16 mouse cellular contexts compared by ENCODE assay signal in genomic region chr6:89572921-89573636, GRCm38 (mm10).
"Had no signal": no experiment of that assay in that cellular context is flagged by ENCODE, and none has a peak within 500 bp of the region (broad histone marks: within the 10 kb centered on the region; RNA-seq: fewer than 3 reads in every experiment).

No protein-coding gene starts in this region.

- H3K36me3 ChIP-seq: liver, embryonic 13.5 days; lung, embryonic 15.5 days; stomach, embryonic 15.5 days had no signal

- H3K9ac ChIP-seq: limb, embryonic 12.5 days; liver, embryonic 13.5 days; liver, postnatal 0 days; lung, embryonic 15.5 days; neural tube, embryonic 12.5 days; stomach, embryonic 15.5 days had no signal

- H3K27ac ChIP-seq: limb, embryonic 12.5 days; liver, embryonic 13.5 days; lung, embryonic 15.5 days; macrophage; neural tube, embryonic 12.5 days; stomach, embryonic 15.5 days had no signal

- H3K27me3 ChIP-seq: limb, embryonic 12.5 days; liver, embryonic 13.5 days; lung, embryonic 15.5 days; neural tube, embryonic 12.5 days; stomach, embryonic 15.5 days had no signal

- H3K4me1 ChIP-seq: liver, embryonic 13.5 days; lung, embryonic 15.5 days; neural tube, embryonic 12.5 days; stomach, embryonic 15.5 days had no signal

- DNase-seq: kidney, adult 2 months; kidney, postnatal 36 days; layer of hippocampus, adult 9-11 months; liver; liver, embryonic 13.5 days; liver, postnatal 0 days; lung, postnatal 14 days; right cerebral cortex, postnatal 14 days; thymus, adult 2 months; thymus, postnatal 25 days had no signal

- ATAC-seq: liver, postnatal 0 days had no signal

- H3K4me2 ChIP-seq: limb, embryonic 12.5 days; liver, embryonic 13.5 days; lung, embryonic 15.5 days; neural tube, embryonic 12.5 days; stomach, embryonic 15.5 days had no signal

- H3K4me3 ChIP-seq: limb, embryonic 12.5 days; liver, embryonic 13.5 days; lung, embryonic 15.5 days; megakaryocyte, embryonic 14.5 days; neural tube, embryonic 12.5 days; stomach, embryonic 15.5 days had no signal

- H3K9me3 ChIP-seq: limb, embryonic 12.5 days; liver, embryonic 13.5 days; lung, embryonic 15.5 days; megakaryocyte, embryonic 14.5 days; neural tube, embryonic 12.5 days; stomach, embryonic 15.5 days had no signal
